Mouse (Mus musculus) c-Kit-negative CD71-positive TER-119-positive erythroid progenitor cells, embryonic 14.5 days (primary cell): ENCODE data around the gene Srxn1.

ENCODE experiments used
- DNase-seq: peaks from one replicate; pipeline ENCODE4 v3.0.0-alpha.2; 2013; ENCODE audit warnings: low read depth, low spot score

The Srxn1 gene

DNA sequence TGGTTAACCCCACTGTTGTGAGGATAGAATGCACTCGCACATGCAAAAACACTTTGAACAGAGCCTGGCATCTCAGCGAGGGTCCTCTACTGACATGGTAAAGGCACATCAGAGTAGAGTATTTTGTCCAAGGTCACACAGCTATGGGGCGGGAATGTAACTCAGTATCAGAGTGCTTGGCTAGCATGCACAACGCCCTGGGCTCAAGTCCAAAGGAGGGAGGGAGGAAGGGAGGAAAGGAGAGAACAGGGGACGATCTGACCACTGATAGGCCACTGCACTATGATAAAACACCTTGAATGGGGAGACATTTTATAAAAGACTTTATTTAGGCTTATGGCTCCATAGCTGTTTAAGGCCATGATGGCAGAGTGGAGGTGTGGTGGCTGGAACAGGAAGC is 15.7 kb upstream of the Srxn1 start:
- DNase-seq: no peak

DNA sequence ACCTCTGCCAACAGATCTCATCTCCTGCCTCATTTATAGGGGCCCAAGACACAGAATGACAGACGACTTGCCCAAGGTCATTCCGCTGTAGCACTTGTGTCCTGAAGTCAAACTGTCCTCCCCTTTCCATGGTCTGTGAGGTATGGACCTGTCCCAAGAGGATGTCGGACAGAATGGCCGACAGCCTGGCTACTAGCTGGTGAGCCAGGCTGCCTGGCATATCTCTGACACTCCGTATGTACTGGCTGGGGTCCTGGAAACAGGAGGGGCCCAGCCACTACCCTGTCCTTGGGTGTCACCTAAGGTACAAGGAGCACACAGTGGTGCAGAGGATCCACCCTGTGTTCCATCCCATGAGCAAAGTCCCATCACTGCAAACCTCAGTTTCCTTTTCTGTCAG is 14.8 kb upstream of the Srxn1 start:
- no peak for DNase-seq

DNA sequence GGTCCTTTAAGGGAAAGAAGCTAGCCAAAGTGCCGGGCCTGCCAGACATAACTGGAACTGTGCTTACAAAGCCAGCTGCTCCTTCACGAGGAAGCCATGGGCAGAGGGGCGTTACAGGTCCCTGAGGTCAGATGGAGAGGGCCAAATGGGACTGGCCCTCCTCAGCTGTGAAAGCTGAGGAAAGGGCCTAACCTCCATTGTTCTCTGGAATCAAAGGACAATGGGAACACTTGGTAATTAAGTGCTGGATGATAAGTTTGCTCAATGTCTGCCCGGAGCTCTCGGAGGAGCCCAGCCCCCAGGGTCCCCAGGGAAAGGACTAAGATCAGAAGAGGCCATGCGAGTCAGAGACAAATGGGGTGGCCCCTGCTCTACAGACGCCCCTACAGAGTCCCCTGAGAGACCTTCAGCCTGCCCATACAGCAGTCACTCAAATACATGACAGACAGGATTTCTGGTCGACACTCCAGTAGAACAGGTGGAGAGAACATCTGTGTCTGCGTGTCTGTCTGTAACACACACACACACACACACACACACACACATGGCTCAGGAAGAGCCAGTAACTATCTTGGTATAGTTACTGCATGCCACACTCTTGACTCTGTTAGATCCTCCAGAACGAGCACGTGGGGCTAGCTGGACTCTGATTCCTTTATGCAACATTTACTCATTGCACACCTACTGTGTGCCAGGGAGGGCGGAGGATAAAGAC is 13.8 kb upstream of the Srxn1 start:
- DNase-seq: no peak

DNA sequence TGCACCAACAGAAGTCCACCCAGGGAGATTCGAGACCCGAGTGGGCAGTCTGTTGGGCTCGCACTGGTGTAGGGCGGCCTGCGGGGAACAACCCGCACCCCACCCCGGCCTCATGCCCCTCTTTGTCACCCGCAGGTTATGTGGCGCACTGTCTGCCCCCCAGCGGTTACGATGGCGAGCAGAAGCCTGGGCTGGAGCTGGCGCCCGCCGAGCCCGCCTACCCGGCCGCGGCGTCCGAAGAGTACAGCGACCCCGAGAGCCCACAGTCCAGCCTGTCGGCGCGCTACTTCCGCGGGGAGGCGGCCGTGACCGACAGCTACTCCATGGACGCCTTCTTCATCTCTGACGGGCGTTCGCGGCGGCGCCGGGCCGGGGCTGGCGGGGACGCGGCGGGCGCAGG is 12.4 kb upstream of the Srxn1 start:
- DNase-seq: no peak

DNA sequence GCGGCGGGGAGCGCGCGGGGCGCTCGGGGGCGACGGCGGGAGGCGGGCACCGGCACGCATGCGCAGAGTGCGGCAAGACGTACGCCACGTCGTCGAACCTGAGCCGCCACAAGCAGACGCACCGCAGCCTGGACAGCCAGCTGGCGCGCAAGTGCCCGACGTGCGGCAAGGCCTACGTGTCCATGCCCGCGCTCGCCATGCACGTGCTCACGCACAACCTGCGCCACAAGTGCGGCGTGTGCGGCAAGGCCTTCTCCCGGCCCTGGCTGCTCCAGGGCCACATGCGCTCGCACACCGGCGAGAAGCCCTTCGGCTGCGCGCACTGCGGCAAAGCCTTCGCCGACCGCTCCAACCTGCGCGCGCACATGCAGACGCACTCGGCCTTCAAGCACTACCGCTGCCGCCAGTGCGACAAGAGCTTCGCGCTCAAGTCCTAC is 11.9 kb upstream of the Srxn1 start:
- no peak for DNase-seq

DNA sequence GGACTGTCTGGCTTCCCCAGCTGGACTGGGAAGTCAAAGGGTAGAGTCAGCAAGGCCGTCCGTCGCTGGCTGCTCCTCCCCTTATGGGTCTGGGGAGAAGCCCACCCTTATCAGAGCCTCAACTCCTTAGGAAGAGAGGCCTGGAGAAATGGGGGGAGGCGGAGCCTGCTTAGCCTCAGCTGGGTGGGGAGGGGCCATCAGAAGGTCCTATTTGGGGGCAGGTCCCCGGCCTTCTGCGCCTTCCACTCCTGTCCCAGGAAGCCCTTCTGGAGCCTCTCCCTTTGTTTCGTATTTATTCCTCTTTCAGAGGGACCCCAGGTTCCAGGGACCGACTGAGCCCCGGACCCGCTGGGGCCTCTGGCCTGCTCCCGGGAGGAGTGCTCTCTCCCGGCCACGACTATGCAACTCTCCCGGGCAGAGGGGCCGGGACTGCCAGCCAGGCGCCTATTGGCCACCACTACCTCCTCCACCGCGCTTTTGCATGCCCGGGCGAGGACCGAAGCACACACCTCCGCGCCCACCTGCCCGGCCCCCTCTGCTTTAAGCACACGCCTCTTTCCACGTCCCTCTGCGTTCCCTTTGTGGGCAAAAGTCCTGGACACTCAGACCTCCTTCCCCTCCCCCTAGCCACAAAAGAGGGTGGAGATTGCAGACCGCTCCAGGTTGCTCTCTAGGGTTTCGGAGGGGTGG is 10.3 kb upstream of the Srxn1 start:
- DNase-seq: no peak

DNA sequence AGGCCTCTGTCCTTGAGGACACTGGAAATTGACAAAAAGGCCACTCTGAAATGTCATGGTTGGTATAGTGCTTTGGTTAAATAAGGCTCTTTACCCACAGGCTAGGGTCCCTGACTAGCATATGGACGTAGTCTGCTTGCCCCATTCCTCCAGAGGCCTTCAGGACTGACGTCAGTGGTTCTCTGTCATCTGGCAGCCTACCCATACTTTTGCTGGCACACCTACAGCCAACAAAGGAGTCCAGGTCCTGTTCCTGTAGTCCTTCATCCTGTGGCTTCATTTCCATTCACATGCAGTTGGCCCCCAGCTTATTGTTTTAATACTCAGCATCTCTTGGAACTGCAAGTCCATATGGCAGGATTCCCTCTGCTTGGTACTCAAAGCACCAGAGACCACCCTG is 8.4 kb upstream of the Srxn1 start:
- DNase-seq: no peak

DNA sequence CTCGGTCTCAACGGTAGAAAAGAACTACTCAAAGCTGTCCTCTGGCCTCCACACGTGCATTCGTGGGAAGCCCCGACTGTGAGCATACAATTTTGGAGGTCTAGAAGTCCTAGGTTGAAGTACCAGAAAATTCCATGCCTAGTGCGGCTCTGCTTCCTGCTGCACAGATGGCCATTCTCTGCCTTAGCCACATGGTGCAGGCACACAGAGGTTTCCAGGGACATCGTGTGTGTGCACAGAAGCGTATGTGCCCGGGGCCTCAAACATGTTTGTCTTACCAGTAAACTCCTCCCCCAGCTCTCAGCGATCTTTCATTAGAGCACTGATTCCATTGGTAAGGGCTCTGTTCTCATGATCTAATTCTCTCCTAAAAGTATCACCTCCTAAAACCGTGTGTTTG is 7.4 kb upstream of the Srxn1 start:
- DNase-seq: no peak

DNA sequence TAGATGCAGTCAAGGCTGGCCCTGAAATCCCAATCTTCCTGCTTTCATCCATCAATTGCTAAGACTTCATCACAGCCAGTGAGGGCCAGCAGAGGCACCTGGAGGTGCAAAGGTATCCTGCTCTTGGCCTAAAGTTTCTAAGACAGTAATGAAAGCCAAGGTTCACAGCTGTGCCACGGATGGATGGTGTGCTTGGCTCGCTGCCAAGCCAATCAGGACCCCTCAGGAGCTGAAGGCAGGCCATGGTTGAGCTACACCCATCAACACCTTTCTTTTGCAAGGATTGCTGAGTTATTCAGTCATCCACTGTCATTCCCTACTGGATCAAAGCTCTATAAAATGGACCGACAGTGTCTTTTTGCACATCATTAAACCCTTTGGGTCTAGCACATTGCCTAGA is 5.8 kb upstream of the Srxn1 start:
- no peak for DNase-seq

DNA sequence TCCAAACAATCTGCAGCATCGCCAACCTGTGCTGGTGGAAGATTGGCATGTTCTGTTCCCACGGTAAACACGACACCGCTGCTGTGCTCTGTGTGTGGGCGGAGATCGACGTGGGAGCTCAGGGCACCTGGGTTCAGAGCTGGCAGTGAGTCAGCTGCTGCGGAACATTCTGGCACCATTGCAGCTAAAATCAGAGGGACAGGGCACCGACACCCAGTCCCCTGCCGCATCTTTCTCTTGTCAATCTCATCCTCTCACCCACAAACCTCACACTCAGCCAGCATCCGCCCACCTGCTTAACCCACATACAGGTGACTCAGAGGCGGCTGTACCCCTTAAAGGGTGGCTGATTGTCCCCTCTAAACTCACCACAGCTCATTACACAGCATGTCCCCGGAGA is 3.6 kb upstream of the Srxn1 start:
- DNase-seq: no peak

DNA sequence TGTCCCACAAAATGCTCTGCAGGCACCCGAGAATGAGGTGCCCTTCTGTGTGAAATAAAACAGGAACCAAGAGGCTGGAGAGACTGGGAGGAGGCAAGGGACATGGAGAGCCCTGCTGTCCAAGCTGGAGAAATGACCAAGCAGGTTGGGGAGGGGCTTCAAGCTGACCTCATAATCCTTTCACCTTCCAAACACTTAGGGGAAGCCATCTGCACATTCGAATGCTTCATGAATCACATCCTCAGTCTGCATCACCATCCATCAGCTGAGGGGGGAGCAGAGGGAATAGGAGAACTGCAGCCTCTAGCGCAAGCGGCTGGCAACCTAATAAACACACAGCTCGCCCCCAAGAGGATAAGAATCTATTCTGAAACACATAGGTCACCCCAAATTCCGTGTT is 2.9 kb upstream of the Srxn1 start:
- no peak for DNase-seq

DNA sequence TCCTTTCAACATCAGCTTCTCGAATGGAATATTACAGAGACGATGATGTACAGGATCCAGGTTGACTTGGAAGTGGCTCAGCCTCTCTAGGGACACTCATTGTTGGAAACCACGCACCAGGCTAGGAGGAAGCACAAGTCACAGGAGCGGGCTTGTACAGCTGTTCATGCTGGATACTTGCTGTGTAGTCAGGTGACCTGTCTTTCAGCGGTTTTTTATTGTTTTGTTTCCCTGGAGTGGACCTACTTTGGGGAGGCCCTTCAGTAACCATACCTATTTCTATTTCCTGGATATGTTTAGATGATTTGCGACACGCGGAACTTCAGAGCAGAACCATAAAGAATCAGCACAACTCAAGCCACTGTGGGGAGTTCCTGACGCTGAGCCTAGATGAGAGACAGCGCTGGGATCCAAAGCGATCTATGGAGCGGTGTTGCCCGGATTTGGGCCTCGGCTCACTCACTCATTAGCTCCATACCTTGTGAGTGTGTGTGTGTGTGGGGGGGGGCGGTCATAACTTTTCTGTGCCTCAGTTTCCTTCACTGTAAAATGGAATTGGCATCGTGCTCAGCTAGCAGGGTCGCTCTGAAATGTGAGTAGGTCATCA is 502 bp upstream of the Srxn1 start:
- peak; percentile 48 for DNase-seq

DNA sequence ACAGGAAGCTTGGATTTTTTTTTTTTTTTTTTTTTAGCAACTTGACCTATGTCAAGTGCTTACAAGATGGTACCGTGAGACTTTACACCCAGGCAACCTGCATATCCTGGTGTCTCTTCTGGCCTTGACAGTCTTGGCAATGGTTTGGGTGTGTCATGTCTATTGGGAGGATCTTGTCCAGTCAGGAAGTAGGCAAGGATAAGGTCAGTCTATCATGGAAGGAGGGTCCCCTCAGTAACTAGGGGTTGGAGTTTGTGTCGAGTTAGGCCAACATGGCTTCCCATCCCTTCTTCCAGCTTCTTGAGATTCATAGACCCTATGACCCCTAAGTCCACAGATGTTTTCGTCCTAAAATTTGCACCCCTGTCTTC is 894 bp downstream of the Srxn1 start:
- peak; percentile 47 for DNase-seq

DNA sequence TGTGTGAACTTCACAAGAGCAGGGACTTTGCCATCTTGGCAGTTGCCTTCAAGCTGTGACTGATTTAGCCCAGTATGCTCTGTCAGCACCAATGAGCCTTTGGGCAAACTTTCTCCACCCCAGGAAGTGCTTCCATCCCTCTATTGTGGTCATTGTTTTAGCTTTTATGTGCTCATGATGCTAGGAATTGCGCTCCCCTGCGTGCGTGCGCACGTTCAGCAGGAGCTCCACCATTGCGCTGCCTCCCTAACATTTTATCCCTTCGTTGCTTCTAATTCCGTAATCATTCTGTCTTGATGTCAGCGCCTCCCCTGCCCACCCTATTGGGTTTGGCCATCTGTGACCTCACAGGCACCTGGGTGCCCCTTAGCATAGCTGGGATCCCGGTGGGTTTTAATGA is 1.3 kb downstream of the Srxn1 start:
- no peak for DNase-seq

DNA sequence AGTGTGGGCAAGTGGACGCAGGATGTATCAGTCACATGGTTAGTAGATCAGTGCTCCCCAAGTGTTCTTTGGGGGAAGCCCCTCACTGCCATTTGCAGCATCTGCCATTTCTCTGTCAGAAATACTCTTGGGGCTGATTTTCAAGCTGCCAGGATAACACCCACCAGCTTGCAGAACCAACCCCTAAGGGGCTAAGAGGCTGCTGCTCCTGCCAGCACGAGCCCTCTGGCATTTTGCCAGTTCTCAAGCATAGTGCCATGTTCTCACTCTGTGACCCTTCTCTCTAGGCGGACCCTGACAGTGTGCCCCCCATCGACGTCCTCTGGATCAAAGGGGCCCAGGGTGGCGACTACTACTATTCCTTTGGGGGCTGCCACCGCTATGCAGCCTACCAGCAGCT is 3.4 kb downstream of the Srxn1 start:
- no peak for DNase-seq

DNA sequence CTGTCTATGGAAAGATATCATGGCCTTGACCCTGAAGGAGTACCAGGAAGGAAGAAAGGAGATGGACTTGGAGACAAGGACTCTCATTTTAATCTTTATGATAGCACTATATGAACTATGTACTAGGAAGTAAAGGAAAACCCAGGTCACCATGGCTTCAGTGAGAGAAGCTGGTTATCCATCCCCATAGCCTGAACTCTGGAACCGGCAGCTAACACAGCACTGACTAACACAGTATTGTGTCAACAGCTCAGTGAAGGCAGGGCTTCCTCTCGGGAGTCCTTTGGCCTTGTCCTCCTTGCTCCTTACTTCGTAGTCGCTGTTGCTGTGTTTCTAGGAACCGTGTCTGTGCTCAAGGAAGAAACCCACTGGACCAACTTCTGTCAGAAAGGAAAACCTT is 4.1 kb downstream of the Srxn1 start:
- DNase-seq: no peak

DNA sequence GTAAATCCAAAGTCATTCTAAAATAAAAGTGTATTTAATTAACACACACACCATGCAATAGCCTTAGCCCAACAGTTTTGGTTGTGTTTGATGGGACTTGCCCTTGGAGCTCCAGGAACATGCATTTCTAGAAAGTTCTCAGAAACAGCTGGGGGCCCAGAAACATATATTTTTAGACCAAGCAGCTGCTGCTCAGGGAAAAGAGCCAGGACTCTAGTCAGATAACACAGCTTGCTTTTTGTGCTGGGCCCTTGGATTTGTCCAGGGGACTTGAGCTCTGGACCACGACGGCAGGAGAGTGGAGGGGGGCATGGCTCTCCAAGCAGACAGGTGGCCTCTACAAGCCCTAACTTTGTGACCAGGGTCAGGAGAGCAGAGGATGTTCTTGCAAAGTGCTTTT is 6.0 kb downstream of the Srxn1 start:
- no peak for DNase-seq

DNA sequence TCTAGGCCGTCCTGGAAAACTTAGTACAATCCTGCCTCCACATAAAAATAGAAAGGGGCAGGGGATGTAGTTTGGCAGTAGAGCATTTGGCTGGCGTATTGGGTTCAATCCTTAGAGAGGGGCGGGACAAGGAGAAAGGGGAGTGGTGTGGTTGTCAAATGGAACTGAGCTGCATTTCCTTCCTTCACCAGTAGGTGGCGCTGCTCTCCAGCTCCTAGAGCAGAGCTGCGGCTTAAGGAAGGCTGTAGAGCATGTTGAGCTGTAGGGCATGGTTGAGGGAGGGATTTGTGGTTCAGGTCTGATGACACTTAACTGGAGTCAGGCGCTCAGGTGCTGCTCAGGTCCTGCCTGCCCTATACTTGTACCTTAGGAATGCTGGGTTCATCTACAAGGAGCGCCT is 6.6 kb downstream of the Srxn1 start:
- DNase-seq: peak; percentile 89

DNA sequence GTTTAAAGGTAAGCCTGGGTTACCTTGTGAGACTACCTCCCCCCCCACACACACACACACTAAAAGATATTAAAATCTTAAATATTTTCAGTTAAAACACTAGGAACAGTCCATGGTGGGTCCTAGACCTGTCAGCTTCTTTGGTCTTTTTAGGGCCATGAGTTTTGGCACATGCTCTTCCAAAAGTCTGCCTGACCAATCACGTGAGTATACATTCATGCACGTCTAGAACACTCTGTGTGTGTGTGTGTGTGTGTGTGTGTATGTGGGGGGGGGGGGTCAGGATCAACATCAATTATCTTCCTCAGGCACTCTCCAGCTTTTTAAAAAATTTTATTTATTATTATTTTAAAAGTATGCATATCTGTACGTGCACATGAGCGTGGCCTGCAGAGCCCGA is 7.2 kb downstream of the Srxn1 start:
- no peak for DNase-seq

DNA sequence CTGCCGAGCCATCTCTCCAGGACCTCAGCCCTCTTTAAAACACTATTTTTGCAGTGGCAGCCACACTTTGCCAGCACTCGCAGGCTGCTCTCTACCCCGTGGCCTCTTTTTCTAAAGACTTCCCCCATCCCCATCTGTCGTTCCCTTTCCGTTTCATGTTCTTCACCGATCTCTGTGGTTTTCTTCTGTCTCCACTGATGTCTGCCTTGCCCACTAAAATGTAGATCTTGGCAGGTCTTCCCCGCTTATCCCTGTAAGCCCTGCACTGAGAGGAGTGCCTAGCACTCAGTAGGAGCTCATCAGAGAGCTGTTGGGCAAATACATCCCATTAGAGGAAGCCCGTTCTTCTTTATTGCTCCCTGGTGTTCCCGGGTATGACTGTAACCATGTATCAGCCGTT is 7.7 kb downstream of the Srxn1 start:
- no peak for DNase-seq

DNA sequence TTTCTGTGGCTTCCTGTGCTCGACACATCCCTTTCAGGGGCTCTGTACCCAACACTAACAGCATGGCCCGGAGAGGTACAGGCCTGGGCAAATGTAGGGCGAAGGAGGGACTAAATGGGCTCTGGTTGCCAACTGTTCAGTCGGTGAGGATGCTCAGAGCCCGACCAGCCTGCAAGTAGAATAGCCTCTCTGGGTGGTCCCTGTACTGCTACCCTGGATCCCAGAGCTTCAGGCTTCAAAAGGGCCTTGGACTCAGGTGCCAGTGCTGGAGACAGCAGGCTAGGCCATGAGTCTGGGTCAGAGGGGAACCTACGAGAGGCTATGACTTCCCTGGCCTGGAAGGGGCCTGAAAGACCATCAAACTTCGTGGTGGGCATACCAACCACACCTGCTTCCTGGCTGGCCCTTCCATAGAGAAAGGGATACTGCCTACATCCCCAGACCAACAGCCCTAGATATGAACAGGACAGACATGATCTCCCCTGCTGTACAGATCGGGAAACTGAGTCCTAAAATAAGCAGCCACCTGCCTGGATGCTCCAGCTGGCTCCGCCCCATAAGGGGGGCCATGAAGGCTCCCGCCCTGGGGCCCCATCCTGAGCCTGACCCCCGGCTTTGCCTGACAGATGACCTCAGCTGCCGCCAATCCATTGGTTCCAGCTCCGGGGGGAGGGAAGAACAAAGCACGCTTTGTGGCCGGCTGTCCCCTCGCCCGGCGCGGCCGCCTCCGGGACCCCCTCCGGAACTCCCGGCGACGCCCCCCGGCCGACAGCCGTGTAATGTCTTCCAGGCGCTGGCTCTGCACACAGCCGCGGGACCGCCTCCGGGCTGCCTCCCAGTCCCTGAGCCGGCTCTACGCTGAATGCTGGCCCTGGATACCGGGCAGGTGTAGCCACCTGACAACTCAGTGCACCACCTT is 9.0 kb downstream of the Srxn1 start:
- DNase-seq: no peak

DNA sequence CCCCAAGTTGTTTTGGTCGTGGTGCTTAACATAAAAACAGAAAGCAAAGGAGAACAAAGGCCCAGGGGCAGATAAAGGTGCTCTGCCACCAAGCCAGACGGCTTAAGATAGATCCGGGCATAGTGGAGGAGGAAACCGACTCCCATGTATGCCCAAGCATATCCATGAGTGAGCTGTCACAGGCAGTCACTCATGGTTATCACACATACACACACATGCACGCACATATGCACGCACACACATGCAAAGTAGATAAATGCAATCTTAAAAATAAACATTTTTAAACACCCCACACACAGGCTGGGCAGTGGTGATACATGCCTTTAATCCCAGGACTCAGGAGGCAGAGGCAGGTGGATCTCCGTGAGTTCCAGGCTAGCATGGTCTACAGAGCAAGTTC is 12.4 kb downstream of the Srxn1 start:
- DNase-seq: no peak
